Comparison of ENCODE assay signal across 15 mouse cellular contexts in the genomic region with DNA sequence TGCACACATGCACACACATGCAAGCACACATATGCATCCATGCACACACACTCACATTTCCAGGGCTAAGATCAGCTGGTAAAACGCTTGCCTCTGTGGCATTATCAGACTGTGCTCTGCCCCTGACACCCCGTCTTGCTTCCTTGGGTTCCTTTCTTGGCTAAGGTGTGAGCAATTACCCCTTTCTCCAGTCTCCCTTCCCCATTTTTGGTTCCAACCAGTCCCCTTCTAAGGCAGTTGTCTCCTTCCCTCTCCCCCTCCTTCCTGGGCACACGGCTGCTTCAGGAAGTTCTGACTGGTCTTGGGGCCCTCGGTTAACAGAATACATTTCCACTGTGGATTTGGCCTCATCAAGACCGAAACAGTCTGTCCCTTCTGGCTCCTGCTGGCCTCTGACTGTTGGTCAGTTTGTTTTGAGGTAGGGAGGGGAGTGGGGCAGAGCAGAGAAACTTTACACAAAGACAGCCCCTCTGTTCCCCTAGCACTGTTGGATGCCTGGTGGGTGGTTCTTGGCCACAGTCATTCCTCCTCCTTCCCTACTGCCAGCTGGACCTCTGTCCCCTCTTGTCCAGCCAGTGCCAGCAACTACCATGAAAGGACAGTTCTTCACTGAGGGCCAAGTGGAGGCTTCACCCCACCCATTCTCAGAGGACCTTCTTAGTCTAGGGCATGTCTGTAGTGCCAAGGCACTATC. TPM values are rescaled to one million over a fixed set of nuclear protein-coding genes. Genes with fewer than 3 reads are reported as not detected.
DNase-seq lines count a peak whose midpoint lies in the region; ATAC-seq and TF ChIP-seq lines count a peak whose summit lies in the region.
"Had no signal": no experiment of that assay in that cellular context is flagged by ENCODE, and none has a peak within 500 bp of the region (broad histone marks: within the 10 kb centered on the region; RNA-seq: fewer than 3 reads in every experiment).

No protein-coding gene starts in this region.

- H3K4me1 ChIP-seq in cerebellum, adult 2 months (ENCODE audit: control insufficient read depth, insufficient read depth, low read length) = peaks cover 28% of the 10 kb centered on the region
- no peaks in the 10 kb centered on the region; the same call in 1 of the 2 replicates for H3K4me1 ChIP-seq in liver, embryonic 11.5 days (replicated peaks; ENCODE audit: control insufficient read depth, insufficient read depth, low read length)
- no peaks in the 10 kb centered on the region for H3K4me1 ChIP-seq in thymus, adult 2 months (replicated peaks; ENCODE audit: control insufficient read depth, insufficient read depth, low read length)
- H3K4me1 ChIP-seq: embryonic facial prominence, embryonic 13.5 days; limb, embryonic 10.5 days had no signal

- no peak overlapping the region for H3K4me2 ChIP-seq in liver, embryonic 11.5 days
- H3K4me2 ChIP-seq: embryonic facial prominence, embryonic 13.5 days; liver, embryonic 13.5 days had no signal

- 35% methylated on average over 5 of the region's 5 CpGs for WGBS in cerebellum, adult 2 months
- 55% methylated on average over 5 of the region's 5 CpGs for WGBS in liver, embryonic 11.5 days
- WGBS in thymus, adult 2 months = 56% methylated on average over 5 of the region's 5 CpGs

- ATAC-seq in hematopoietic stem cell, adult 5-6 weeks (replicated peaks in 1 of 2; ENCODE audit: insufficient read depth in 1 of 2, low FRiP score in 2 of 2, low TSS enrichment in 1 of 2, low read depth in 1 of 2, poor library complexity in 2 of 2, severe bottlenecking in 2 of 2) = peak; percentile 32 to 36; a peak in 3 of 4 replicates
- ATAC-seq in liver, embryonic 11.5 days (replicated peaks; ENCODE audit: low FRiP score) = no peak

- TF ChIP-seq POLR2A in cerebellum, adult 2 months (IDR thresholded peaks at IDR 0.05; ENCODE audit: borderline replicate concordance, insufficient read depth, low read length) = no peak
- TF ChIP-seq POLR2A in thymus, adult 2 months (IDR thresholded peaks at IDR 0.05; ENCODE audit: control insufficient read depth, extremely low read depth, insufficient read depth, low read length, poor library complexity) = no peak

- TF ChIP-seq CTCF in cerebellum, adult 2 months (IDR thresholded peaks at IDR 0.05; ENCODE audit: borderline replicate concordance, insufficient read depth, low read depth, low read length) = no peak
- no peak for TF ChIP-seq CTCF in thymus, adult 2 months (IDR thresholded peaks at IDR 0.05; ENCODE audit: borderline replicate concordance, control insufficient read depth, extremely low read depth, insufficient read depth, low read length, poor library complexity)

- no peaks in the 10 kb centered on the region for H3K9me3 ChIP-seq in liver, embryonic 11.5 days (ENCODE audit: control insufficient read depth, low read length)
- H3K9me3 ChIP-seq: embryonic facial prominence, embryonic 13.5 days; limb, embryonic 10.5 days; liver, embryonic 13.5 days had no signal

- intact Hi-C loops in gastrocnemius, postnatal 14 days (cut with DNase I; ENCODE audit: low total_unique reads) = no loop called here

- H3K27ac ChIP-seq in cerebellum, adult 2 months (ENCODE audit: insufficient read depth, low read length) = no peak overlapping the region; the same call in 1 of the 2 replicates
- H3K27ac ChIP-seq in liver, embryonic 11.5 days (ENCODE audit: low read depth, low read length) = no peak overlapping the region
- no peak overlapping the region for H3K27ac ChIP-seq in thymus, adult 2 months (ENCODE audit: control insufficient read depth, insufficient read depth, low read length)
- H3K27ac ChIP-seq: embryonic facial prominence, embryonic 13.5 days; limb, embryonic 10.5 days; liver, embryonic 13.5 days; midbrain, embryonic 10.5 days; stomach, postnatal 0 days had no signal

- DNase-seq in gastrocnemius, postnatal 14 days = peak; percentile 10
- DNase-seq in gastrocnemius, postnatal 10 days = no peak
- DNase-seq in layer of hippocampus, postnatal 10 days (ENCODE audit: low spot score in 2 of 2) = peak; percentile 40 to 56
- no peak for DNase-seq in layer of hippocampus, adult 9-10 months (ENCODE audit: low spot score)
- DNase-seq in cerebellum, adult 2 months = peak; percentile 37 to 59
- no peak for DNase-seq in liver, embryonic 11.5 days (ENCODE audit: low spot score)
- DNase-seq in thymus, adult 2 months = no peak
- DNase-seq: B cell, adult 2 months; liver, embryonic 13.5 days; thymus, postnatal 36 days had no signal

- no peak overlapping the region for H3K9ac ChIP-seq in liver, embryonic 11.5 days (ENCODE audit: low read depth, low read length)
- H3K9ac ChIP-seq: embryonic facial prominence, embryonic 13.5 days; liver, embryonic 13.5 days had no signal

- no peak overlapping the region for H3K4me3 ChIP-seq in cerebellum, adult 2 months (replicated peaks; ENCODE audit: insufficient read depth, low read depth, low read length)
- no peak overlapping the region for H3K4me3 ChIP-seq in liver, embryonic 11.5 days (ENCODE audit: low read depth, low read length)
- no peak overlapping the region for H3K4me3 ChIP-seq in thymus, adult 2 months (ENCODE audit: control insufficient read depth, insufficient read depth, low read length)
- H3K4me3 ChIP-seq: embryonic facial prominence, embryonic 13.5 days; limb, embryonic 10.5 days; liver, embryonic 13.5 days; midbrain, embryonic 10.5 days had no signal

- H3K27me3 ChIP-seq in cerebellum, adult 2 months (ENCODE audit: control insufficient read depth, insufficient read depth, low read length) = no peaks in the 10 kb centered on the region
- H3K27me3 ChIP-seq in liver, embryonic 11.5 days (replicated peaks; ENCODE audit: control insufficient read depth, insufficient read depth, low read length) = no peaks in the 10 kb centered on the region
- H3K27me3 ChIP-seq in thymus, adult 2 months (ENCODE audit: control insufficient read depth, insufficient read depth, low read length) = no peaks in the 10 kb centered on the region
- H3K27me3 ChIP-seq: embryonic facial prominence, embryonic 13.5 days had no signal

- no peaks in the 10 kb centered on the region for H3K36me3 ChIP-seq in liver, embryonic 11.5 days (ENCODE audit: control insufficient read depth, insufficient read depth, low read length)
- H3K36me3 ChIP-seq in thymus, adult 2 months (ENCODE audit: control insufficient read depth, insufficient read depth, low read length) = no peaks in the 10 kb centered on the region
- H3K36me3 ChIP-seq: embryonic facial prominence, embryonic 13.5 days; limb, embryonic 10.5 days; liver, embryonic 13.5 days; midbrain, embryonic 10.5 days had no signal

RNA-seq across cellular contexts. Expression of a gene that starts 16.9 kb away (rescaled TPM):
- 1 to 10 TPM; 7.9 to 8.7 TPM for total RNA-seq in gastrocnemius, postnatal 14 days (2021)
- 1 to 10 TPM; 7.1 to 9.2 TPM for total RNA-seq in gastrocnemius, postnatal 10 days (2021)
- 1 to 10 TPM in 1 of 2 experiments, under 1 TPM in 1; 0.87 to 1.4 TPM for total RNA-seq in layer of hippocampus, postnatal 10 days (2021)
- 3.1 and 3.3 TPM in 2 replicates for polyA plus RNA-seq in cerebellum, adult 2 months (2012; rRNA removed)
- 1.9 and 2.1 TPM in 2 replicates for total RNA-seq in hematopoietic stem cell, adult 5-6 weeks (2017)
- polyA plus RNA-seq in liver, embryonic 11.5 days (2014; fragmentation: Nextera tagmentation; extraction: Ambion mirVana) = 5.3 and 6.4 TPM in 2 replicates
- polyA plus RNA-seq in thymus, adult 2 months (2012; rRNA removed) = 3.9 and 5.3 TPM in 2 replicates

Comparison
In these comparisons a context has a peak if more than half of its experiments do, and no peak if none do; other contexts are left out.
1. DNase-seq: peak in gastrocnemius, postnatal 14 days (single experiment), layer of hippocampus, postnatal 10 days (2 of 2) and cerebellum, adult 2 months (2 of 2); none in gastrocnemius, postnatal 10 days (single experiment), layer of hippocampus, adult 9-10 months (single experiment), liver, embryonic 11.5 days (single experiment) and thymus, adult 2 months (single experiment).